Mouse (Mus musculus): Measurements from ENCODE around the gene Dusp3. TPM values are rescaled to one million over a fixed set of nuclear protein-coding genes. Genes with fewer than 3 reads are reported as not detected.

Dusp3 gene
- polyA plus RNA-seq, 1 experiment from 2014 or later, result 25.3 TPM

- ATAC-seq (ENCODE audit: insufficient number of reproducible peaks, insufficient read depth, low FRiP score, low read depth), result no peak
- no peak overlapping the region for H3K9ac ChIP-seq (replicated peaks; ENCODE audit: low read depth, low read length)
- H3K27me3 ChIP-seq (ENCODE audit: control insufficient read depth, insufficient read depth, low read length), result peaks cover 49% of the 10 kb centered on the region
- WGBS, result 4% methylated on average over 11 of the region's 11 CpGs
- no peaks in the 10 kb centered on the region for H3K9me3 ChIP-seq (ENCODE audit: control insufficient read depth, low read depth, low read length)
- peak overlapping the region; percentile 92; the same call in 1 of the 2 replicates for H3K4me2 ChIP-seq (replicated peaks; ENCODE audit: low read depth, low read length)
- H3K36me3 ChIP-seq (ENCODE audit: control insufficient read depth, insufficient read depth, low read length), result no peaks in the 10 kb centered on the region
- H3K4me3 ChIP-seq (ENCODE audit: low read depth, low read length), result peak overlapping the region; percentile 44; the same call in 1 of the 2 replicates
- H3K4me1 ChIP-seq (ENCODE audit: control insufficient read depth, insufficient read depth, low read length), result peaks cover 4% of the 10 kb centered on the region; the same call in 1 of the 2 replicates
- no peak overlapping the region for H3K27ac ChIP-seq (ENCODE audit: low read length)
Observed at GRCm38 (mm10) chr11:101963043-101963442, 23.8 kb downstream of the Dusp3 start.

- Histone ChIP-seq H3K4me3 (ENCODE audit: low read depth, low read length) (no peak overlapping the region), H3K4me2 (replicated peaks; ENCODE audit: low read depth, low read length) (no peak overlapping the region), H3K4me1 (ENCODE audit: control insufficient read depth, insufficient read depth, low read length) (peaks cover 14% of the 10 kb centered on the region), H3K27me3 (ENCODE audit: control insufficient read depth, insufficient read depth, low read length) (peaks cover 16% of the 10 kb centered on the region), H3K36me3 (ENCODE audit: control insufficient read depth, insufficient read depth, low read length) (no peaks in the 10 kb centered on the region), H3K9me3 (ENCODE audit: control insufficient read depth, low read depth, low read length) (no peaks in the 10 kb centered on the region), H3K9ac (replicated peaks; ENCODE audit: low read depth, low read length) (no peak overlapping the region), H3K27ac (ENCODE audit: low read length) (no peak overlapping the region)
- 62% methylated on average over 5 of the region's 5 CpGs for WGBS
- no peak for ATAC-seq (ENCODE audit: insufficient number of reproducible peaks, insufficient read depth, low FRiP score, low read depth)
Observed at GRCm38 (mm10) chr11:101957476-101957875, 29.3 kb downstream of the Dusp3 start.

GRCm38 (mm10) chr11:101953441-101953840 is 33.4 kb downstream of the Dusp3 start:
- H3K27me3 ChIP-seq (ENCODE audit: control insufficient read depth, insufficient read depth, low read length), result no peaks in the 10 kb centered on the region
- no peak overlapping the region for H3K4me3 ChIP-seq (ENCODE audit: low read depth, low read length)
- H3K4me2 ChIP-seq (replicated peaks; ENCODE audit: low read depth, low read length), result 0 out of 2 replicates have a peak overlapping the region, but pooled peaks have one; percentile 26
- H3K9ac ChIP-seq (replicated peaks; ENCODE audit: low read depth, low read length), result no peak overlapping the region
- no peak for ATAC-seq (ENCODE audit: insufficient number of reproducible peaks, insufficient read depth, low FRiP score, low read depth)
- H3K27ac ChIP-seq (ENCODE audit: low read length), result 0 out of 2 replicates have a peak overlapping the region, but pooled peaks have one; percentile 52
- WGBS, result 52% methylated on average over 4 of the region's 4 CpGs
- peaks cover 17% of the 10 kb centered on the region for H3K4me1 ChIP-seq (ENCODE audit: control insufficient read depth, insufficient read depth, low read length)
- H3K36me3 ChIP-seq (ENCODE audit: control insufficient read depth, insufficient read depth, low read length), result no peaks in the 10 kb centered on the region
- no peaks in the 10 kb centered on the region for H3K9me3 ChIP-seq (ENCODE audit: control insufficient read depth, low read depth, low read length)

GRCm38 (mm10) chr11:101952541-101953341 is 34.1 kb downstream of the Dusp3 start:
- H3K9me3 ChIP-seq (ENCODE audit: control insufficient read depth, low read depth, low read length), result no peaks in the 10 kb centered on the region

GRCm38 (mm10) chr11:101950021-101950420 is 36.8 kb downstream of the Dusp3 start:
- 71% methylated on average over 5 of the region's 5 CpGs for WGBS
- H3K9ac ChIP-seq (replicated peaks; ENCODE audit: low read depth, low read length), result no peak overlapping the region
- no peaks in the 10 kb centered on the region for H3K27me3 ChIP-seq (ENCODE audit: control insufficient read depth, insufficient read depth, low read length)
- H3K4me1 ChIP-seq (ENCODE audit: control insufficient read depth, insufficient read depth, low read length), result peaks cover 17% of the 10 kb centered on the region
- H3K27ac ChIP-seq (ENCODE audit: low read length), result no peak overlapping the region
- no peaks in the 10 kb centered on the region for H3K9me3 ChIP-seq (ENCODE audit: control insufficient read depth, low read depth, low read length)
- H3K4me3 ChIP-seq (ENCODE audit: low read depth, low read length), result no peak overlapping the region
- H3K36me3 ChIP-seq (ENCODE audit: control insufficient read depth, insufficient read depth, low read length), result no peaks in the 10 kb centered on the region
- no peak for ATAC-seq (ENCODE audit: insufficient number of reproducible peaks, insufficient read depth, low FRiP score, low read depth)
- H3K4me2 ChIP-seq (replicated peaks; ENCODE audit: low read depth, low read length), result no peak overlapping the region

More at GRCm38 (mm10) chr11:101952541-101953341, 34.1 kb downstream of the Dusp3 start:
- Histone ChIP-seq H3K4me1 (ENCODE audit: control insufficient read depth, insufficient read depth, low read length) (peaks cover 17% of the 10 kb centered on the region), H3K4me2 (replicated peaks; ENCODE audit: low read depth, low read length) (peak overlapping the region; percentile 26; the same call in 1 of the 2 replicates), H3K36me3 (ENCODE audit: control insufficient read depth, insufficient read depth, low read length) (no peaks in the 10 kb centered on the region), H3K27ac (ENCODE audit: low read length) (peak overlapping the region; percentile 52; the same call in 1 of the 2 replicates), H3K4me3 (ENCODE audit: low read depth, low read length) (no peak overlapping the region), H3K9ac (replicated peaks; ENCODE audit: low read depth, low read length) (no peak overlapping the region), H3K27me3 (ENCODE audit: control insufficient read depth, insufficient read depth, low read length) (no peaks in the 10 kb centered on the region)
- ATAC-seq (ENCODE audit: insufficient number of reproducible peaks, insufficient read depth, low FRiP score, low read depth), result no peak
- WGBS, result 23% methylated on average over 24 of the region's 24 CpGs

- no peak overlapping the region for H3K27ac ChIP-seq (ENCODE audit: low read length)
- H3K4me2 ChIP-seq (replicated peaks; ENCODE audit: low read depth, low read length), result no peak overlapping the region
- H3K36me3 ChIP-seq (ENCODE audit: control insufficient read depth, insufficient read depth, low read length), result no peaks in the 10 kb centered on the region
- no peaks in the 10 kb centered on the region for H3K4me1 ChIP-seq (ENCODE audit: control insufficient read depth, insufficient read depth, low read length)
- WGBS, result 23% methylated on average over 5 of the region's 5 CpGs
- H3K27me3 ChIP-seq (ENCODE audit: control insufficient read depth, insufficient read depth, low read length), result no peaks in the 10 kb centered on the region
- no peak overlapping the region for H3K4me3 ChIP-seq (ENCODE audit: low read depth, low read length)
- no peak overlapping the region for H3K9ac ChIP-seq (replicated peaks; ENCODE audit: low read depth, low read length)
- ATAC-seq (ENCODE audit: insufficient number of reproducible peaks, insufficient read depth, low FRiP score, low read depth), result no peak
- H3K9me3 ChIP-seq (ENCODE audit: control insufficient read depth, low read depth, low read length), result no peaks in the 10 kb centered on the region
Observed at GRCm38 (mm10) chr11:101946525-101946924, 40.3 kb downstream of the Dusp3 start.

GRCm38 (mm10) chr11:101943055-101943454 is 43.8 kb downstream of the Dusp3 start:
- Histone ChIP-seq H3K27me3 (ENCODE audit: control insufficient read depth, insufficient read depth, low read length) (no peaks in the 10 kb centered on the region), H3K9me3 (ENCODE audit: control insufficient read depth, low read depth, low read length) (no peaks in the 10 kb centered on the region), H3K4me3 (ENCODE audit: low read depth, low read length) (no peak overlapping the region), H3K4me1 (ENCODE audit: control insufficient read depth, insufficient read depth, low read length) (no peaks in the 10 kb centered on the region), H3K36me3 (ENCODE audit: control insufficient read depth, insufficient read depth, low read length) (no peaks in the 10 kb centered on the region), H3K9ac (replicated peaks; ENCODE audit: low read depth, low read length) (no peak overlapping the region), H3K27ac (ENCODE audit: low read length) (no peak overlapping the region), H3K4me2 (replicated peaks; ENCODE audit: low read depth, low read length) (no peak overlapping the region)
- no peak for ATAC-seq (ENCODE audit: insufficient number of reproducible peaks, insufficient read depth, low FRiP score, low read depth)
- 49% methylated on average over 3 of the region's 3 CpGs for WGBS

GRCm38 (mm10) chr11:101937108-101937507 is 49.7 kb downstream of the Dusp3 start:
- Histone ChIP-seq H3K9ac (replicated peaks; ENCODE audit: low read depth, low read length) (peak overlapping the region; percentile 28), H3K4me1 (ENCODE audit: control insufficient read depth, insufficient read depth, low read length) (no peaks in the 10 kb centered on the region), H3K4me2 (replicated peaks; ENCODE audit: low read depth, low read length) (peak overlapping the region; percentile 80), H3K27me3 (ENCODE audit: control insufficient read depth, insufficient read depth, low read length) (no peaks in the 10 kb centered on the region), H3K9me3 (ENCODE audit: control insufficient read depth, low read depth, low read length) (no peaks in the 10 kb centered on the region), H3K4me3 (ENCODE audit: low read depth, low read length) (peak overlapping the region; percentile 30), H3K36me3 (ENCODE audit: control insufficient read depth, insufficient read depth, low read length) (no peaks in the 10 kb centered on the region), H3K27ac (ENCODE audit: low read length) (no peak overlapping the region)
- WGBS, result 1% methylated on average over 32 of the region's 32 CpGs
- 0 out of 2 replicates have a peak, but pooled peaks have one; percentile 37 for ATAC-seq (ENCODE audit: insufficient number of reproducible peaks, insufficient read depth, low FRiP score, low read depth)

Measured in stomach, embryonic 14.5 days (tissue).